8 mouse cellular contexts compared by ENCODE assay signal in the genomic region with DNA sequence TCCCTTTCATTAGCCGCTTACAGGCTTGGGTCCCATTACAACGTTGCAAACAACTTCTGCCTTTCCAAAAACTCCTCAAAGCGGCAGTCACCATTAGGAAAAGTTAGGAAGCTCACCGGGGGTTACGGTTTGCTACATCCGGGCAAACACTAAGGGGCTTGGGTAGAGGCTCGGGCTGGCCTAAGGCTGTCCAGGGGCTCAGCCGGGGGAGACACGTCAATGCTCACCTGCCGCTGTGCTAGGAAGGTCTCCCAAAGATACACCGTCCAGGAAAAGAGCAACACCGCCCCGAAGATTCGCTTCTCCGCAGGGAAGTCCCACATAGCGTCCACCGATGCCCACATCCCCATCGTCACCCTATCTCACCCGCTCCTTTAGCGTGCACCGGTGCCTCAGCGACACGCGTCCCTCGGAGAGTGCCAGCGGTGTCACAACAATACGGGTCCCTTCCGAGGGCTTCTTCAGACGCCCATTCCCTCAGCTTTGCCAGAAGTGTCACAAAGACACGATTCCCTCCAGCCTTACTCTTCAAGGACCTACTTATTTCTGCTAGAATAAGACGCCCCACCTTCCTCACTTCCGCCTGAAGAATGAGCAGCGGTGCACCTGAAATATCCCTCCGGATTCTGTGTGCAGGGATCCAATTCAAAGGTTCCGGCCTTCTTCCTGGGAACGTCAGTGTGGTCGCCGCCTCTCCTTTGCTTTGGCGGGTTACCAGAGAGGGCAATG. TPM values are rescaled to one million over a fixed set of nuclear protein-coding genes. Genes with fewer than 3 reads are reported as not detected.
A peak's percentile ranks its signal among the peaks of the same experiment; 100 is the strongest.
DNase-seq lines count a peak whose midpoint lies in the region; ATAC-seq and TF ChIP-seq lines count a peak whose summit lies in the region.

Gene Zmpste24, minus strand, starts transcription at position 592 of the 729 bp plus-strand sequence.

- TF ChIP-seq CTCF in CH12.LX (conservative IDR thresholded peaks at IDR 0.05 in 1 of 2, IDR thresholded peaks at IDR 0.05 in 1 of 2; ENCODE audit: low read depth in 2 of 2, low read length in 2 of 2) = no peak
- TF ChIP-seq CTCF in heart, postnatal 0 days (IDR thresholded peaks at IDR 0.05; ENCODE audit: low read depth) = no peak
- TF ChIP-seq CTCF in testis, adult 2 months (IDR thresholded peaks at IDR 0.05; ENCODE audit: control insufficient read depth, insufficient read depth, insufficient replicate concordance, low read depth, low read length) = no peak

- H3K27ac ChIP-seq in CH12.LX (ENCODE audit: insufficient read depth, low read depth) = peak within 1 kb of the TSS; percentile 47
- H3K27ac ChIP-seq in forebrain, embryonic 12.5 days = peak within 1 kb of the TSS; percentile 57; the same call in 1 of the 2 replicates
- peak within 1 kb of the TSS; percentile 76 for H3K27ac ChIP-seq in heart, postnatal 0 days (ENCODE audit: low read depth)
- peak within 1 kb of the TSS; percentile 47; the same call in 1 of the 2 replicates for H3K27ac ChIP-seq in liver, embryonic 16.5 days (ENCODE audit: low read length)
- peak within 1 kb of the TSS; percentile 68 for H3K27ac ChIP-seq in neural tube, embryonic 13.5 days (replicated peaks)
- peak within 1 kb of the TSS; percentile 87 for H3K27ac ChIP-seq in testis, adult 2 months (ENCODE audit: control insufficient read depth, insufficient read depth, low read depth, low read length)

- dilution Hi-C loops in CH12.LX (cut with MboI; ENCODE audit: extremely low pct_ligation_motif_present, extremely low pct_unique_long_range_greater_than_20kb, low sequenced_read_pairs) = no loop called here

- TF ChIP-seq POLR2A in CH12.LX (IDR thresholded peaks at IDR 0.05; ENCODE audit: low read depth, low read length) = peak; percentile 77
- peak; percentile 46; the same call in 1 of the 2 replicates for TF ChIP-seq POLR2A in testis, adult 2 months (IDR thresholded peaks at IDR 0.05; ENCODE audit: control insufficient read depth, low read depth, low read length)

- peak within 1 kb of the TSS; percentile 84 to 96 (median 94) for H3K4me3 ChIP-seq in CH12.LX (replicated peaks in 1 of 3; ENCODE audit: low read depth in 2 of 3, low read length in 2 of 3, poor library complexity in 1 of 3)
- H3K4me3 ChIP-seq in forebrain, embryonic 12.5 days (replicated peaks) = peak within 1 kb of the TSS; percentile 76
- peak within 1 kb of the TSS; percentile 95 for H3K4me3 ChIP-seq in heart, postnatal 0 days (ENCODE audit: low read depth, low read length)
- H3K4me3 ChIP-seq in liver, embryonic 16.5 days (ENCODE audit: low read depth, low read length) = peak within 1 kb of the TSS; percentile 82
- peak within 1 kb of the TSS; percentile 91 for H3K4me3 ChIP-seq in neural tube, embryonic 13.5 days
- H3K4me3 ChIP-seq in testis, adult 2 months (ENCODE audit: control insufficient read depth, low read depth, low read length) = peak within 1 kb of the TSS; percentile 99

- no peak for TF ChIP-seq RAD21 in CH12.LX (IDR thresholded peaks at IDR 0.05; ENCODE audit: low read depth, low read length)

- H3K27me3 ChIP-seq in CH12.LX (replicated peaks) = peaks cover 3% of the 10 kb centered on the region
- H3K27me3 ChIP-seq in forebrain, embryonic 12.5 days = no peaks in the 10 kb centered on the region; the same call in 1 of the 2 replicates
- H3K27me3 ChIP-seq in heart, postnatal 0 days (ENCODE audit: control insufficient read depth, insufficient read depth, low read length) = no peaks in the 10 kb centered on the region
- H3K27me3 ChIP-seq in liver, embryonic 16.5 days (ENCODE audit: control insufficient read depth, insufficient read depth, low read depth, low read length) = no peaks in the 10 kb centered on the region
- 0 out of 2 replicates have a peak, but pooled peaks cover 3% of the 10 kb centered on the region for H3K27me3 ChIP-seq in neural tube, embryonic 13.5 days
- H3K27me3 ChIP-seq in testis, adult 2 months (ENCODE audit: control insufficient read depth, insufficient read depth, low read length) = no peaks in the 10 kb centered on the region

- peaks cover 25 to 27% of the 10 kb centered on the region in 2 experiments for H3K36me3 ChIP-seq in CH12.LX (replicated peaks in 1 of 2; ENCODE audit: control insufficient read depth in 1 of 2, insufficient read depth in 1 of 2, low read length in 1 of 2)
- peaks cover 23% of the 10 kb centered on the region for H3K36me3 ChIP-seq in forebrain, embryonic 12.5 days (replicated peaks)
- peaks cover 21% of the 10 kb centered on the region for H3K36me3 ChIP-seq in heart, postnatal 0 days (replicated peaks; ENCODE audit: control insufficient read depth, insufficient read depth, low read length)
- H3K36me3 ChIP-seq in liver, embryonic 16.5 days (ENCODE audit: control insufficient read depth, insufficient read depth) = peaks cover 11% of the 10 kb centered on the region
- peaks cover 26% of the 10 kb centered on the region for H3K36me3 ChIP-seq in neural tube, embryonic 13.5 days
- no peaks in the 10 kb centered on the region for H3K36me3 ChIP-seq in testis, adult 2 months (ENCODE audit: control insufficient read depth, insufficient read depth, low read length)

- peak within 1 kb of the TSS; percentile 73 for H3K9ac ChIP-seq in CH12.LX (ENCODE audit: insufficient read depth, low read depth)
- H3K9ac ChIP-seq in forebrain, embryonic 12.5 days = peak within 1 kb of the TSS; percentile 70
- H3K9ac ChIP-seq in heart, postnatal 0 days (replicated peaks; ENCODE audit: low read depth, low read length) = peak within 1 kb of the TSS; percentile 77
- peak within 1 kb of the TSS; percentile 78 for H3K9ac ChIP-seq in liver, embryonic 16.5 days (ENCODE audit: low read depth, low read length)
- H3K9ac ChIP-seq in neural tube, embryonic 13.5 days = peak within 1 kb of the TSS; percentile 83

- in situ Hi-C loops in CH12.LX (cut with MboI; ENCODE audit: low pct_ligation_motif_present, low pct_unique_long_range_greater_than_20kb, low sequenced_read_pairs) = no loop called here

- WGBS in forebrain, embryonic 12.5 days = under 1% methylated on average over 39 of the region's 39 CpGs
- under 1% methylated on average over 39 of the region's 39 CpGs for WGBS in heart, postnatal 0 days
- WGBS in liver, embryonic 16.5 days (ENCODE audit: insufficient replicate concordance) = under 1% methylated on average over 39 of the region's 39 CpGs
- under 1% methylated on average over 39 of the region's 39 CpGs for WGBS in neural tube, embryonic 13.5 days

- peak; percentile 91 for ATAC-seq in forebrain, embryonic 12.5 days (ENCODE audit: low FRiP score)
- ATAC-seq in heart, postnatal 0 days (ENCODE audit: insufficient read depth, low read depth) = peak; percentile 83
- peak; percentile 83 for ATAC-seq in liver, embryonic 16.5 days (ENCODE audit: low read depth)
- ATAC-seq in neural tube, embryonic 13.5 days (ENCODE audit: low read depth) = peak; percentile 91

- H3K4me1 ChIP-seq in CH12.LX (ENCODE audit: control insufficient read depth in 1 of 2, insufficient read depth in 2 of 2) = peaks cover 3 to 8% of the 10 kb centered on the region in 2 experiments; a peak in 3 of 4 replicates
- H3K4me1 ChIP-seq in forebrain, embryonic 12.5 days = peaks cover 13% of the 10 kb centered on the region
- H3K4me1 ChIP-seq in heart, postnatal 0 days (ENCODE audit: control insufficient read depth, insufficient read depth) = peaks cover 8% of the 10 kb centered on the region
- peaks cover 7% of the 10 kb centered on the region for H3K4me1 ChIP-seq in liver, embryonic 16.5 days (ENCODE audit: control insufficient read depth, low read depth, low read length)
- H3K4me1 ChIP-seq in neural tube, embryonic 13.5 days (replicated peaks) = peaks cover 14% of the 10 kb centered on the region
- H3K4me1 ChIP-seq in testis, adult 2 months (ENCODE audit: control insufficient read depth, insufficient read depth, low read length) = peaks cover 2% of the 10 kb centered on the region; the same call in 1 of the 2 replicates

- H3K4me2 ChIP-seq in CH12.LX (ENCODE audit: insufficient read depth, low read depth, poor library complexity, severe bottlenecking) = peak within 1 kb of the TSS; percentile 87
- H3K4me2 ChIP-seq in forebrain, embryonic 12.5 days = peak within 1 kb of the TSS; percentile 76
- H3K4me2 ChIP-seq in heart, postnatal 0 days (ENCODE audit: low read depth, low read length) = peak within 1 kb of the TSS; percentile 94
- H3K4me2 ChIP-seq in liver, embryonic 16.5 days (ENCODE audit: low read depth, low read length) = peak within 1 kb of the TSS; percentile 73
- peak within 1 kb of the TSS; percentile 83 for H3K4me2 ChIP-seq in neural tube, embryonic 13.5 days

- peak; percentile 97 for DNase-seq in CH12.LX (ENCODE audit: extremely low read depth)
- peak; percentile 91 for DNase-seq in c-Kit-positive CD71-positive TER-119-negative erythroid progenitor cells, embryonic 14.5 days (ENCODE audit: low read depth)
- DNase-seq in heart, postnatal 0 days (ENCODE audit: low spot score) = peak; percentile 87
- DNase-seq in kidney, postnatal 4 days = peak; percentile 89 to 92

- H3K9me3 ChIP-seq in CH12.LX (replicated peaks; ENCODE audit: low read length) = peaks cover 2% of the 10 kb centered on the region
- H3K9me3 ChIP-seq in forebrain, embryonic 12.5 days = no peaks in the 10 kb centered on the region
- H3K9me3 ChIP-seq in heart, postnatal 0 days (replicated peaks; ENCODE audit: control insufficient read depth, low read length) = no peaks in the 10 kb centered on the region
- no peaks in the 10 kb centered on the region for H3K9me3 ChIP-seq in liver, embryonic 16.5 days (replicated peaks; ENCODE audit: control insufficient read depth, low read length)
- no peaks in the 10 kb centered on the region for H3K9me3 ChIP-seq in neural tube, embryonic 13.5 days

- H3K79me2 ChIP-seq in CH12.LX (replicated peaks; ENCODE audit: control insufficient read depth, extremely low read depth, insufficient read depth, poor library complexity, severe bottlenecking) = peaks cover 14% of the 10 kb centered on the region

- no peak for TF ChIP-seq EP300 in CH12.LX (IDR thresholded peaks at IDR 0.05; ENCODE audit: low read length)
- TF ChIP-seq EP300 in heart, postnatal 0 days (IDR thresholded peaks at IDR 0.05; ENCODE audit: low read depth) = no peak

TF ChIP-seq in CH12.LX, 34 proteins besides CTCF, POLR2A, EP300 and RAD21 (continues in another document):
- TF ChIP-seq MAZ (IDR thresholded peaks at IDR 0.05; ENCODE audit: low read depth, low read length) = peak; percentile 44; the same call in 1 of the 2 replicates
- no peak for TF ChIP-seq JUN (IDR thresholded peaks at IDR 0.05; ENCODE audit: insufficient read depth, low read depth, low read length)
- TF ChIP-seq SIN3A (IDR thresholded peaks at IDR 0.05; ENCODE audit: low read length) = peak; percentile 89

RNA-seq across cellular contexts. Expression of gene Zmpste24, which starts in this region (rescaled TPM):
- total RNA-seq in CH12.LX (2012; rRNA removed) (22.3 and 30.4 TPM in 2 replicates), CH12.LX (2014; rRNA removed) (55.7 and 58.1 TPM in 2 replicates)
- 52.8 and 59.1 TPM in 2 replicates for polyA plus RNA-seq in CH12.LX (2012; ENCODE audit: insufficient read length, low read depth)
- polyA plus RNA-seq in forebrain, embryonic 12.5 days (2016; fragmentation: Nextera tagmentation; extraction: Ambion mirVana) = 33.3 and 35.0 TPM in 2 replicates
- total RNA-seq in heart, postnatal 0 days (2014; rRNA removed; ENCODE audit: low replicate concordance) = 11.1 and 13.3 TPM in 2 replicates
- 17.0 and 17.8 TPM in 2 replicates for polyA plus RNA-seq in heart, postnatal 0 days (2015; fragmentation: Nextera tagmentation; extraction: Ambion mirVana)
- polyA plus RNA-seq in liver, embryonic 16.5 days (2015; fragmentation: Nextera tagmentation; extraction: Ambion mirVana) = 20.5 TPM in 2 replicates
- 28.3 and 31.0 TPM in 2 replicates for polyA plus RNA-seq in neural tube, embryonic 13.5 days (2015; fragmentation: Nextera tagmentation; extraction: Ambion mirVana)
- 6.3 and 7.8 TPM in 2 replicates for polyA plus RNA-seq in testis, adult 2 months (2012; rRNA removed)

Comparison
In these comparisons a context has a peak if more than half of its experiments do, and no peak if none do; other contexts are left out.
1. Peak in every context shown above with its lines: DNase-seq, ATAC-seq, H3K4me3 ChIP-seq and H3K27ac ChIP-seq.